Mouse (Mus musculus) CD4-positive, CD25-positive, alpha-beta regulatory T cell (primary cell): ENCODE data around the gene AU022252. TPM values are rescaled to one million over a fixed set of nuclear protein-coding genes. Genes with fewer than 3 reads are reported as not detected.

ENCODE experiments used
- polyA plus RNA-seq: library from polyadenylated mRNA; unstranded; fragments of 100-300 nt; shearing (Covaris generic); gene quantifications from one replicate; pipeline ENCODE4 v1.2.1, GENCODE M21; 2017

Gene AU022252
- 16.7 TPM for polyA plus RNA-seq

GRCm38 (mm10) chr4:119232410-119233255 lies at the start of gene AU022252, which contains the start of gene P3h1:
AU022252 (minus strand) TSS chr4:119232712.
P3h1 (plus strand) TSS chr4:119232915.

GRCm38 (mm10) chr4:119255351-119255750 lies 22.8 kb upstream of the AU022252 start, which contains the start of gene Cldn19:
Cldn19 (plus strand) TSS chr4:119255414.

GRCm38 (mm10) chr4:119218169-119218568 lies 14.3 kb downstream of the AU022252 start, which contains the start of gene Tmem269:
Tmem269 (minus strand) TSS chr4:119218217.

GRCm38 (mm10) chr4:119194909-119195581 lies 37.5 kb downstream of the AU022252 start, which contains the start of gene Svbp:
Svbp (plus strand) TSS chr4:119195306.

GRCm38 (mm10) chr4:119189864-119190263 lies 42.6 kb downstream of the AU022252 start, which contains the start of gene Ermap:
Ermap (minus strand) TSS chr4:119190011.

GRCm38 (mm10) chr4:119173851-119174453 lies 58.6 kb downstream of the AU022252 start, which contains the start of gene Zfp691:
Zfp691 (minus strand) TSS chr4:119174195.

Other genes starting within 250 kb of the AU022252 start
- 54.3 TPM for gene Slc2a1, start 124.0 kb downstream of the AU022252 start, polyA plus RNA-seq
- gene Zfp691, start 58.5 kb downstream of the AU022252 start, polyA plus RNA-seq, result 2.1 TPM
- gene Ermap, start 42.7 kb downstream of the AU022252 start, polyA plus RNA-seq, result 0.53 TPM
- 67.0 TPM for gene Svbp, start 37.4 kb downstream of the AU022252 start, polyA plus RNA-seq
- 0.73 TPM for gene Tmem269, start 14.5 kb downstream of the AU022252 start, polyA plus RNA-seq
- gene P3h1, start 203 bp upstream of the AU022252 start, polyA plus RNA-seq, result 3.9 TPM
- gene Cldn19, start 22.7 kb upstream of the AU022252 start, polyA plus RNA-seq, result not detected
- 478 TPM for gene Ybx1, start 61.9 kb upstream of the AU022252 start, polyA plus RNA-seq
- 47.9 TPM for gene Ppih, start 87.8 kb upstream of the AU022252 start, polyA plus RNA-seq
- 7.9 TPM for gene Ccdc30, start 182.8 kb upstream of the AU022252 start, polyA plus RNA-seq
- gene Ppcs, start 189.7 kb upstream of the AU022252 start, polyA plus RNA-seq, result 61.3 TPM
- gene Zmynd12, start 190.1 kb upstream of the AU022252 start, polyA plus RNA-seq, result 0.78 TPM